Mouse (Mus musculus) layer of hippocampus, postnatal 36 days (tissue): ENCODE data around the gene Nacad. TPM values are rescaled to one million over a fixed set of nuclear protein-coding genes. Genes with fewer than 3 reads are reported as not detected.
A peak's percentile ranks its signal among the peaks of the same experiment; 100 is the strongest.

ENCODE experiments used
- DNase-seq, 2 experiments: peaks; one replicate each; pipeline ENCODE4 v3.0.0; 2022
- total RNA-seq, 2 experiments: library from RNA; stranded (reverse); gene quantifications; 2 replicates each; pipeline ENCODE4 v1.2.3; 2021

The Nacad gene
- total RNA-seq, 2 experiments from 2014 or later: 39.0 to 48.5 TPM

- DNase-seq: no peak
These were observed 25.6 kb downstream of the Nacad start for GRCm38 (mm10) chr11:6580065-6580750.

- DNase-seq: no peak
These were observed 26.5 kb downstream of the Nacad start for GRCm38 (mm10) chr11:6579361-6579760.

- no peak for DNase-seq
These were observed 29.7 kb downstream of the Nacad start for GRCm38 (mm10) chr11:6576151-6576550.

GRCm38 (mm10) chr11:6569410-6569777 is 36.5 kb downstream of the Nacad start:
- DNase-seq: peak in 1 of 2 experiments; percentile 9

GRCm38 (mm10) chr11:6568584-6569409 is 37.1 kb downstream of the Nacad start:
- peak; percentile 23 to 39 for DNase-seq

- no peak for DNase-seq
These were observed 37.9 kb downstream of the Nacad start for GRCm38 (mm10) chr11:6567951-6568350.

- DNase-seq: no peak
These were observed 39.4 kb downstream of the Nacad start for GRCm38 (mm10) chr11:6566496-6566895.

- no peak for DNase-seq
These were observed 42.7 kb downstream of the Nacad start for GRCm38 (mm10) chr11:6563201-6563600.

GRCm38 (mm10) chr11:6562359-6562758 is 43.5 kb downstream of the Nacad start:
- no peak for DNase-seq

GRCm38 (mm10) chr11:6561474-6561873 is 44.4 kb downstream of the Nacad start:
- DNase-seq: no peak

GRCm38 (mm10) chr11:6560655-6561360 is 45.0 kb downstream of the Nacad start:
- DNase-seq: no peak

GRCm38 (mm10) chr11:6559996-6560395 is 45.9 kb downstream of the Nacad start:
- no peak for DNase-seq

- DNase-seq: no peak
These were observed 47.6 kb downstream of the Nacad start for GRCm38 (mm10) chr11:6558234-6558633.

GRCm38 (mm10) chr11:6550201-6550600 is 55.7 kb downstream of the Nacad start:
- DNase-seq: no peak

GRCm38 (mm10) chr11:6549770-6550169 is 56.1 kb downstream of the Nacad start:
- DNase-seq: no peak

Other genes starting within 250 kb of the Nacad start
- gene Zmiz2, start 217.0 kb downstream of the Nacad start, total RNA-seq: 100 to 1,000 TPM; 152 to 170 TPM
- gene Ppia, start 190.6 kb downstream of the Nacad start, total RNA-seq: 1,000 to 10,000 TPM; 1,662 to 1,810 TPM
- gene H2afv, start 161.6 kb downstream of the Nacad start, total RNA-seq: 10 to 100 TPM; 41.8 to 42.6 TPM
- gene Purb, start 130.1 kb downstream of the Nacad start, total RNA-seq: 100 to 1,000 TPM; 255 to 257 TPM
- gene Myo1g, start 85.1 kb downstream of the Nacad start, total RNA-seq: 1 to 10 TPM in 1 of 2 experiments, under 1 TPM in 1; 0.45 to 1.1 TPM
- gene Ccm2, start 59.2 kb downstream of the Nacad start, total RNA-seq: 10 to 100 TPM; 52.1 to 53.4 TPM
- gene Tbrg4, start 20.0 kb upstream of the Nacad start, total RNA-seq: 10 to 100 TPM; 40.4 to 47.9 TPM
- gene Wap, start 32.6 kb upstream of the Nacad start, total RNA-seq: not detected
- 1 to 10 TPM; 4.8 to 4.9 TPM for gene Ramp3, start 52.5 kb upstream of the Nacad start, total RNA-seq
- not detected for gene Gm11983, start 231.6 kb upstream of the Nacad start, total RNA-seq